Mouse (Mus musculus) liver, adult (tissue): ENCODE measurements around the gene Lage3.

Experiments used
- GATA4 ChIP-seq: IDR thresholded peaks from 2 replicates; pipeline ENCODE4 v1.6.1; 2014; ENCODE audit warnings: mild to moderate bottlenecking, low read length; ENCODE audit not compliant: insufficient replicate concordance

Gene Lage3

DNA sequence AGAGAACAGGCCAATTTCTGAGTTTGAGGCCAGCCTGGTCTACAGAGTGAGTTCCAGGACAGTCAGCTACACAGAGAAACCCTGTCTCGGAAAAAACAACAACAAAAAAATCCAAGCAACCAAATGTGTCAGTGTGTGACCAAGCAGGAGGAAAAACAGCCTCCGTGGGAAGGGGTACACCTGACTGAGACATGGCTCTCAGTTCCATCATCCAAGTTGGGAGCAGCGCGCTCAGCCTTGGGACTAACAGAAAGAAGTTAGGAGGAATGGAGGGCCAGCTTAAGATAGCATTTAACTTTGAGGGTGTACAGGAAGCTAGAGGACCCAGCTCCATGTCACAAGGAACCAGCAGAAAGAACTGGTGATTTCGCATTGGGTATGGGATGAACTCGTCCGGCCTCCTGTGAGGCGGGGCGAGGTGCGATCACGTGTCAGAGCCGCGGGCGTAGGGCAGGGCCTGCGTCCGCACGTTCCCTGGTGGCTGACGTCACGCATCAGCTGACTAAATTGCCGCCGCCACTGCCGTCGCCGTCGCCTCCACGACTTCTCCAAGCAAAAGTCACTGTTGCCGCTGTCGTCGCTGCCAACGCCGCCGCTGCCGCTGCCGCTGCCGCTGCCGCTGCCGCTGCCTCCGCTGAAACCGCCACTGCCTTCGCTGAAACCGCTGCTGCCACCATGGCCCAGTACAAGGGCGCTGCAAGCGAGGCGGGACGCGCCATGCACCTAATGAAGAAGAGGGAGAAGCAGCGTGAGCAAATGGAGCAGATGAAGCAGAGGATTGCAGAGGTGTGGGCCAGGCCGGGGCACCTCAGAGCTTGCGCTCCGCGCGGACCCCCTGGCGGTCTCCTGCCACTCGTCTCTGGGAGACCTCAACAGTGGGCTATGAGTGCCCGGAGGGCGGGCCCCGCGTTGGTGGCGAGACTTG, 40.6 kb downstream of the Lage3 start, which contains the start of gene Fam50a:
Gene Fam50a, plus strand, starts transcription at position 494 of the 925 bp plus-strand sequence.
- TF ChIP-seq GATA4, result no peak

DNA sequence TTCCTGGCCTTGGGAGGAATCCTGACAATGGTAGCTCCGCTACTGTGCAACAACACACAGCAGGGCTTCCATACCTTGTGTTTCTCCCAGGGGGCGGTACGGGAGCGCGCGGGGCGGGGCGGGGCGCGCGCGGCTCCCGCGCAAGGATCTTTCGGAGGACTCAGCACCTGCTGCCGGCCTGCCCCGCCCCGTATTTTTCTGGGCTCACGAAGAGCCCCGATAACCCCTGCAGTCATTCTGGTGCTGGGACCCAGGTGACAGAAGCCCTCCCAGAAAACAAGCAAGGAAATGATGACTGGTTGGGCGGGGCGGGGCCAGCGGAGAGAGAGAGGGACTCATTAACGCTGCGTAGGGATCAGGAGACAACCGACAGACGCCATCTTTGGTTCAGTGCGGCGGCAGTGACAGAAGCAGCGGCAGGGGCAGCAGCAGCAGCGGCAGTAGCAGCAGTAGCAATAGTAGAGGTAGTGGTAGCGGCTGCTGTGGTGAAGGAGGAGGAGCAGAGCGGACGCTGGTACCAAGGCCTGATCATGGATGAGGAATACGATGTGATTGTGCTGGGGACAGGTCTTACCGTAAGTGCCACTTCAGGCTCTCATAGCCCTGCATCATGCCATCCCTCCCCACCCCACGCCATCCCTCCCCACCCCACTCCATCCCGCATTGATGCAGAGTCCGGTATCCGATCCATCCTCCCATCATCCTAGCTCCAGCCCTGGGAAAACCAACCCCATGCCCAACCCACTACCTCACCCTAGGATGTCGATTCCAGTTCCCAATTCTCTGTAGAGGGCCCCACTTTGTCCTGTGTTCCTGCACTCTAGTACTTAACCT, 48.3 kb downstream of the Lage3 start, which contains the start of gene Gdi1:
Gene Gdi1, plus strand, starts transcription at position 132 of the 834 bp plus-strand sequence.
- TF ChIP-seq GATA4, result no peak
